Mouse (Mus musculus) T-helper 1 cell (primary cell): ENCODE measurements around the gene Lrrc36.

Experiments
- in situ Hi-C: fragments of 300-600 bp; cut with MboI, MseI; formaldehyde crosslinking; loops from one replicate; pipeline ENCODE4 v1.15.1; 2025; ENCODE audit warnings: high pct_unique_total_duplicates

Gene Lrrc36

GRCm38 (mm10) chr8:105431743-105432515, 18.6 kb downstream of the Lrrc36 start:
- in situ Hi-C loops = no loop called here

GRCm38 (mm10) chr8:105433021-105433420, 19.6 kb downstream of the Lrrc36 start:
- in situ Hi-C loops = no loop called here

DNA sequence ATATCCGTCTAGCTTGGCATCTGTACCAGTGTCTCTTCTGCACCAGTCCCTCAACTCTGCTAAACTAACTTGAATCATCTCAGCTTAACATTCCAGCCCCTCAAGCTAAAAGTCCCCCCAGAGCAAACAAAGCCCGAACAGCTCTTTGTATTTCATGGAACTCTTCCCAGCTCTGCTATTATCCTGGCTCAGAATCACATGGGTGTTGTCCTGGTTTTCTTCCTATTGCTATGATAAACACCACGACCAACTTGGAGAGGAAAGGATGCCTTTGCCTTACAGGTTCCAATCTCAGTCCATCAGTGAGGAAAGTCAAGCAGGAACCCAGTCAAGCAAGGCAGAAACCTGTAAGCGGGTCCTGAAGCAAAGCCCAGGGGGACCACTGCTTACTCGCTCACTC, 20.1 kb downstream of the Lrrc36 start:
- in situ Hi-C loops = no loop called here

DNA sequence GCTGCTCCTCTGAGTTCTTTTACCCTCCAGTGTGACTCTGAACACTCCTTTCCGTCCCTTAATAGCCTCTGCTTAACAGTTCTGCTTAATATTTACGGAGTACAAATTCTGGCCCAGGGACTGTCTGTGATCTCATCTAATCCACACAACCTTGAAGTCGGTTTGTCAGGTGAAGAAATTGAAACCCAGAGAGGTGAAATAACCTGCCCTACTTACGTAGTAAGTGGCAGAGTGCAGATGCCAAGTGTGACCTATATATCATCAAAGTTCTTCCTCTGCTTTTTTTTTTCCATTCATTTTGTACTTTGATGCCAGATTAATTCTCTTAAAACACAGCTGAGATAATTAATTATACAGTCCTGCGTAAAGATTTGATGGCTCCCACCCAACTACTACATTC, 20.8 kb downstream of the Lrrc36 start:
- in situ Hi-C loops = no loop called here

DNA sequence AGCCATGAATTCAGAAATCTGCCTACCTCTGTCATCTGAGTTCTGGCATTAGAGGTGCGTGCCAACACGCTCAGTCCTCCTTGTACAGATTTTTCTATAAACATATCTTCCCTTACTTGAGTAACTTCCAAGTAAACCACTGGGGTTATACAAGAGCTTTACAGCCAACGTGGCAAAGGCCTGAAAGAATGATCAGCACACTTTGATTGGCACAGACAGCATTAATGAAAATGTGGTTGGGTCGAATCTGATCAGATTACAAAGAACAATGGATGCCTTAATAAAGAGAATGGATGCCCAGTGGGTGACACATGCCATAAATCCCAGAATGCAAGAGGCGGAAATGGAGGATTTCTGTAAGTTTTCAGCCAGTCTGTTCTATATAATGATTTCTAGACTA, 22.8 kb downstream of the Lrrc36 start:
- in situ Hi-C loops = no loop called here

GRCm38 (mm10) chr8:105437078-105437748, 23.8 kb downstream of the Lrrc36 start:
- in situ Hi-C loops = no loop called here

DNA sequence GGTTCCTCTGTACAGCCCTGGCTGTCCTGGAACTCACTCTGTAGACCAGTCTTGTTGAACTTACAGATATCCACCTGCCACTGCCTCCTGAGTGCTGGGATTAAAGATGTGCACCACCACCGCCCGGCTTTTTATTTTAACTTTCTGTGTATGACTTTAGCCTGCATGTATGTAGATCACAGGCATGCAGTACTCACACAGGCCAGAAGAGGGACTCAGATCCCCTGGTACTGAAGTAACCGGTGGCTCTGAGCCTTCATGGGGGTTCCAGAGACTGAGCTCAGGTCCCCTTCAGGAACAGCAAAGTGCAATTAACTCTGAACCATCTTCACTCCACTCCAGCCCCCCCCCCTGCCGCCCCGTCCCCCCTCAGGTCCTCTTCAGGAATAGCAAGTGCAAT, 25.5 kb downstream of the Lrrc36 start:
- in situ Hi-C loops = no loop called here

GRCm38 (mm10) chr8:105441433-105441832, 28.1 kb downstream of the Lrrc36 start:
- in situ Hi-C loops = no loop called here

- in situ Hi-C loops = no loop called here
Measured at GRCm38 (mm10) chr8:105442661-105443060, 29.3 kb downstream of the Lrrc36 start.

- in situ Hi-C loops = no loop called here
Measured at GRCm38 (mm10) chr8:105445296-105446126, 32.1 kb downstream of the Lrrc36 start.

GRCm38 (mm10) chr8:105446127-105446552, 32.8 kb downstream of the Lrrc36 start:
- in situ Hi-C loops = no loop called here

- in situ Hi-C loops = no loop called here
Measured at GRCm38 (mm10) chr8:105448188-105448587, 34.8 kb downstream of the Lrrc36 start.

GRCm38 (mm10) chr8:105448596-105448995, 35.2 kb downstream of the Lrrc36 start:
- in situ Hi-C loops = no loop called here

DNA sequence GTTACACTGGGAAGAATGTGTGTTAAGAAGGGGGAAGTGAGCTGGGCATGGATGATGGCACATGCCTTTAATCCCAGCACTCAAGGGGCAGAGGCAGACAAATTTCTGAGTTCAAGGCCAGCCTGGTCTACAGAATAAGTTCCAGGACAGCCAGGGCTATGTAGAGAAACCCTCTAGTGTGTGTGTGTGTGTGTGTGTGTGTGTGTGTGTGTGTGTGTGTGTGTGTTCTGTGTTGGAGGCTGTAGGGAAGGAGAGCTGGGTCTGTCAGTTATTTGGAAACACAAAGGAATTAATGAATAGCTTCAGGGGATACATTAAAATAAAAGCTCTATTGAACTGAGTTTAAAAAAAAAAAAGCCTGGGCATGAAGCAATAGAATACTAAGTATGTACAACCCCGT, 37.6 kb downstream of the Lrrc36 start:
- in situ Hi-C loops = no loop called here

- in situ Hi-C loops = no loop called here
Measured at GRCm38 (mm10) chr8:105451903-105452603, 38.7 kb downstream of the Lrrc36 start.

- in situ Hi-C loops = no loop called here
Measured at GRCm38 (mm10) chr8:105453296-105453695, 39.9 kb downstream of the Lrrc36 start.

DNA sequence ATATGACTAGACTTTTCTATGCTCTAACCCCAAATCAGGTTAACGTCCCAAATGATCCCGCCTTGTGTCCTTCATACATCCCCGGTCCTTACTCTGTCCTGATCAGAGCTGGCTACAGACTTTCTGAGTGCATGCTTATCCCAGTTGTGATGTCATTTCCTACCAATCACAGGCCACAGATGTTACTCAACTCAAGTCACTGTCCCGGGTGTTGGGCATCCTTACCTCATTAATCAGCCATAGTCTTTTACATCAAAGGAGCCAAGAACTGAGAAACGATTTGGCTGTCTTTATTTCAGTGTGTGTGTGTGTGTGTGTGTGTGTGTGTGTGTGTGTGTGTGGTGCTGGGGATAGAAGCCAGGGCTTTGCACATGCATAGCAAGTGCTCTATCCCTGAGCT, 40.7 kb downstream of the Lrrc36 start:
- in situ Hi-C loops = no loop called here

DNA sequence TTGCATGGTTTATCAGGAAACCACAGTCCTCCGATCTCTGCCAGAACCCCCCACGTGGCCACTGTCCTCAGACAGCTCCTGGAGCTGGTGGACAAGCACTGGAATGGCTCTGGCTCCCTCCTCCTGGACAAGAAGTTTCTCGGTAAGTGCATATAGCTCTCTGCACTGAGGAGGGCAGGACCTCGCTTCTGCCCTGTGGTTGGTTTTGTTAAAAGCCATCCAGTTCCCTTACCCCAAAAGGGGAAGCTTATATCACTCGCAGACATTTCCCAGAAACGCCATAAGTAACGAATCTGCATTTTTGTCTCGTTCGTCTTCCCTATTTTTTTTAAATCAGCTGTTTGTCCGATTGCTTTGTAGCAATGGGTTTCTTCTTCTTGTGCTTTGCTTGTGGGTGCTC, 41.8 kb downstream of the Lrrc36 start:
- in situ Hi-C loops = no loop called here

DNA sequence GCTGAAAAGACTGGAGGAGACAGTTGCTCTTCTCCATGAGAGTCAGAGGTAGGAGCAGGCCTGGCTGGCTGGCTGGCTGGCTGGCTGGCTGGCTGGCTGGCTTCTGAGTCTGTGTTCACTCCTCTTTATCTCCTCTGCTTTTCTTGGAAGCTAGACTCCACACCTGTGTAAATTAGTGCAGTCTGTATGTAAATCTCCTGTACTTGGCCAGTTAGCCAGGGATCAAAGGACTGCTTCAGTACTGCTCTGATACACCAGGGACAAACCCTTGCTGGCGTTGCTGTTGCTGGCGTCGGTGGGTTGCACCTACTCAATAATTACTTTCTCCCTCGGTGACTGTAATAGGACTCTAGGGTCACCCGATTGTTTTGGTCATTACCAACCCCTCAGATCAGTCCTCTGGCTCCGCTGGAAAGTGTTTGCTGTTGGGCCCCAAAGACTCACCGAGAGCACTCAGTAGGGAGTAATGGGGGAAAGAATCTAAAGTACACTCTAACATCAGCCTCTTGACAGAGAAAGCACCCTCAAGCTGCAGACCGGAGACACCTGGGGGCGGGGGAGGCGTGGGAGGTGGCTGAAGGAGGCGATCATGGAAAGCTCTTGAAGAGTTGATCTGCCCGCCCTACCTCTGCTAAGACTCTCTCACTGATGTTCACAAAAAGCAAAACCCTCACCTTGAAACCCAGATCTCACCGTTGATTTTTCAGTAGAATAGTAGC, 47.9 kb downstream of the Lrrc36 start:
- in situ Hi-C loops = no loop called here

DNA sequence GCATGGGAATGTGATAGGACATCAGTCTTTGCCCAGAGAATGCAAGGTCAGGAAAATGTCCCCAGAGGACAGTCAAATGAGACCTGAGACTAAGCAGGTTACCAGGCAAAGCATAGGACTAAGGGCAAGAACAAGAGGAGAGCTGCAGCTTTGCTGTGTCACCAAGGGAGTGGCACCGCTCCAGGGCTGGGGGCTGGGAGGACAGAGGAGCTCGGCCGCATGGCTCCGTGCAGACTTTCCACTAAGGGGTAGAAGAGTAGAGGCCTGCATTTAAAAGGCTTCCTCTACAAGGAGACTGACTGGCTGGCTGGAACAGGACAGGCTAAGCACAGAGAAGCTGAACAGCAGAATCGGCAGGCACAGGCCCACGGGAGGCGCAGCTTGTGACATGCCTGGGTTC, 51.2 kb downstream of the Lrrc36 start:
- in situ Hi-C loops = no loop called here

- in situ Hi-C loops = no loop called here
Measured at GRCm38 (mm10) chr8:105466246-105466645, 52.9 kb downstream of the Lrrc36 start.
